Mouse (Mus musculus) 3T3-L1 (cell line): ENCODE results near the gene Gucd1.
"Not testable (repeated sequence)": the region's sequence is repeated elsewhere in the genome, so short reads cannot be mapped to it uniquely, and the experiment has no call there.

ENCODE experiments used
- DNase-seq: peaks from one replicate; pipeline ENCODE4 v3.0.0-alpha.2; 2015; ENCODE audit warnings: low read depth, low spot score

The Gucd1 gene

GRCm38 (mm10) chr10:75394796-75395195 is 123.0 kb downstream of the Gucd1 start:
- no peak for DNase-seq

- no peak for DNase-seq
Observed at GRCm38 (mm10) chr10:75390832-75391231, 126.9 kb downstream of the Gucd1 start.

- no peak for DNase-seq
Observed at GRCm38 (mm10) chr10:75390156-75390555, 127.6 kb downstream of the Gucd1 start.

GRCm38 (mm10) chr10:75378688-75379087 is 139.1 kb downstream of the Gucd1 start:
- DNase-seq: no peak

- not testable (repeated sequence) for DNase-seq
Observed at GRCm38 (mm10) chr10:75373655-75374351, 144.0 kb downstream of the Gucd1 start.

- DNase-seq: no peak
Observed at GRCm38 (mm10) chr10:75365231-75365633, 152.5 kb downstream of the Gucd1 start.

- no peak for DNase-seq
Observed at GRCm38 (mm10) chr10:75364796-75365195, 153.0 kb downstream of the Gucd1 start.

- not testable (repeated sequence) for DNase-seq
Observed at GRCm38 (mm10) chr10:75364214-75364690, 153.5 kb downstream of the Gucd1 start.

GRCm38 (mm10) chr10:75355341-75355740 is 162.4 kb downstream of the Gucd1 start:
- no peak for DNase-seq

- not testable (repeated sequence) for DNase-seq
Observed at GRCm38 (mm10) chr10:75353838-75354241, 163.9 kb downstream of the Gucd1 start.

- DNase-seq: no peak
Observed at GRCm38 (mm10) chr10:75352541-75352940, 165.2 kb downstream of the Gucd1 start.

- DNase-seq: no peak
Observed at GRCm38 (mm10) chr10:75350564-75350963, 167.2 kb downstream of the Gucd1 start.

- no peak for DNase-seq
Observed at GRCm38 (mm10) chr10:75345265-75345664, 172.5 kb downstream of the Gucd1 start.

- DNase-seq: not testable (repeated sequence)
Observed at GRCm38 (mm10) chr10:75344563-75344962, 173.2 kb downstream of the Gucd1 start.

- DNase-seq: peak; percentile 12
Observed at GRCm38 (mm10) chr10:75341936-75342335, 175.8 kb downstream of the Gucd1 start.

- no peak for DNase-seq
Observed at GRCm38 (mm10) chr10:75339377-75339776, 178.4 kb downstream of the Gucd1 start.

GRCm38 (mm10) chr10:75338852-75339251 is 178.9 kb downstream of the Gucd1 start:
- DNase-seq: no peak

GRCm38 (mm10) chr10:75337231-75337630 is 180.5 kb downstream of the Gucd1 start:
- no peak for DNase-seq

- no peak for DNase-seq
Observed at GRCm38 (mm10) chr10:75335075-75335474, 182.7 kb downstream of the Gucd1 start.

- DNase-seq: no peak
Observed at GRCm38 (mm10) chr10:75334175-75334574, 183.6 kb downstream of the Gucd1 start.

- DNase-seq: no peak
Observed at GRCm38 (mm10) chr10:75333176-75333776, 184.5 kb downstream of the Gucd1 start.

GRCm38 (mm10) chr10:75332268-75332667 is 185.5 kb downstream of the Gucd1 start:
- DNase-seq: no peak

GRCm38 (mm10) chr10:75328201-75328704 is 189.5 kb downstream of the Gucd1 start:
- no peak for DNase-seq
